Mouse (Mus musculus) gastrocnemius, adult 8-10 months (tissue): ENCODE results near the gene Zfp184. TPM values are rescaled to one million over a fixed set of nuclear protein-coding genes. Genes with fewer than 3 reads are reported as not detected.

Experiments used
- DNase-seq, 2 experiments: peaks; one replicate each; pipeline ENCODE4 v3.0.0; 2022; ENCODE audit warnings: low spot score in 2 of 2
- total RNA-seq, 4 experiments: library from RNA; stranded (reverse); gene quantifications; 2 replicates each; pipeline ENCODE4 v1.2.4; 2022

The Zfp184 gene
- total RNA-seq, 4 experiments from 2014 or later: 0.48 to 1.4 (median 0.80) TPM

DNA sequence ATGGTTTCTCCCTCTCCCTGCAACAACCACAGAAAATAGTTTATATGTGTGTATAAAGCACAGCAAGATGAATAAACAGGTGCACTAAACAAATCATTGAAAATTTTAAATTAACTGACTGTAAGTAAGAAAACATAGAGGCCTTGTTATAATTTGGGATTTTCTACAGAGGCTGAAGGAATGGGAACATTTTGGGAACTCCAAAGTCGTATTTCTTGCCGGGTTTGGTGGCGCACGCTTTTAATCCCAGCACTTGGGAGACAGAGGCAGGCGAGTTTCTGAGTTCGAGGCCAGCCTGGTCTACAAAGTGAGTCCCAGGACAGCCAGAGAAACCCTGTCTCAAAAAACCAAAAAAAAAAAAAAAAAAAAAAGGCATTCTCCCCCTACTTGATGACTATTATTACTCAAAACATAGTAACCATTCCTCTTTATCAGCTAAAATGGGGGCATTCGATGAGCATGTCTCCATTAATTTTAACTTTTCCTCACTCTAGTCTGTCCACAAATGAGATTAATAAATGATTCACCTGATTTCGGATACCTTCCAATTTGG, 24.1 kb upstream of the Zfp184 start:
- no peak for DNase-seq

DNA sequence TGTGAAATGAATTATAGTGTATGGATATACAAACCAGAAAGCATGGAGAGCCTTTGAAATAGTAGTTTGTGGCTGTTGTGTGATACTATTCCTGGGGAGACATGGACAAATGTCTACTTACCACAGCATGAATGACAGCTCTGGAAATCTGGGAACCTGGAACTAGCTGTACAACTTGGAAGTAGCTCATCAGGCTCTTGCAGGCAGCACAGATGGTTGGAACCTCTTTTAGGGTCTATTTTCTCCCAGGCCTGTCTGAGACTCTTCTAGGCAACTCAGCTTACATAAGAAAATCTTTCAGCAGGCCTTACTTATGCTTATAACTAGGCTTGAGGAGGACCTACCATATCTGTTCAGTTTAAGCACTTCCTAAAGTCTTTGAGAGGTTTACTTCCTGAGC, 21.5 kb upstream of the Zfp184 start:
- DNase-seq: no peak

DNA sequence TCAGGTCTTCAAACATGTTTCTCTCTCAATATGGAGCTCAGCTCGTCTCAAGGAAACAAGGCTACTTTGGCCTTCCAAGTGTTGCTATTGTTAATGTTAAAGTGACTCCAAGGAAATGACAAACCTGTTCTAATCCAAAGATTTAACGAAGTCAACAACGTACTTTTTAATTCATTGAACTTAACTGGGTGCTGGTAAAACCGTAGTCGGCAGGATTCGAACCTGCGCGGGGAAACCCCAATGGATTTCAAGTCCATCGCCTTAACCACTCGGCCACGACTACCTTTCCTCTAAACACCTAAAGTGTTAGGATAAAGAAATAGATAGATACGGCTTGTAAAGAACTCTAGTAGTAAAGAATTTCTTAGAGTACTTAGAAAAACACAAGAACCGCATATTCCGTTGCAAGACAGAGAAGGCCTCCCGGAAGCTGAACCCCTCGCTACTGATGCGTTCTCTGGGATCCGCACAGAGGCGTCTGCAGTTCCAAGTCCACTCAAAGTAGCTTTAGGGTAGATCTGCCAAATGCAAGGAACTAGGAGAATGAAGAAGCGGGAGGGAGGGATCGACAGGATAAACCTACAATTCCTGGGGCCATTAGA, 20.1 kb upstream of the Zfp184 start:
- DNase-seq: no peak

DNA sequence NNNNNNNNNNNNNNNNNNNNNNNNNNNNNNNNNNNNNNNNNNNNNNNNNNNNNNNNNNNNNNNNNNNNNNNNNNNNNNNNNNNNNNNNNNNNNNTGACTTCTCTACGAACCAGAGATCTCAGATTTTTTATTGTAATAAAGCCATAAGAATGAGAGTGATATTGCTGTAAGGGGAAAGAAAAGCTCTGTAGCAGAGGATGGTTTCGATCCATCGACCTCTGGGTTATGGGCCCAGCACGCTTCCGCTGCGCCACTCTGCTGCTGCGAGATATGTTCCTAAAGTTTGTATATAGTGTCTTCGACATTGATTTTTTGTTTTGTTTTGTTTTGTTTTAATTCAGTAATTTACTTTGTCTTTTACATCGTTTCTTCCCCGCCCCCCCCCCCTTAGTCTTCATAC, 13.9 kb upstream of the Zfp184 start:
- DNase-seq: no peak

DNA sequence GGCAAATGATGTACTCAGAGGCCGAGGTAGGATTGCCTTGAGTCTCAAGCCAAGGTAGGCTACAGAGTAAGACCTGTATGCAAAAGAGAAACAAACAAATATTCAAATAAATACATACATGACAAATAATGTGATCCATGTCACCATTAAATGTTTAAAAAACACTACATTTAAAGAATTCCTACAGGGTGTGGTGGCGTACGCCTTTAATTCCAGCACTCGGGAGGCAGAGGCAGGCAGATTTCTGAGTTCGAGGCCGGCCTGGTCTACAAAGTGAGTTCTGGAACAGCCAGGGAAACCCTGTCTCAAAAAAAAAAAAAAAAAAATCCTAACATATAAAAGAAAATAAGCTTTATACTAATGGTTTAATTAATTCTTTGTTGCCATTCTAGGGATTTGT, 13.2 kb upstream of the Zfp184 start:
- DNase-seq: no peak

DNA sequence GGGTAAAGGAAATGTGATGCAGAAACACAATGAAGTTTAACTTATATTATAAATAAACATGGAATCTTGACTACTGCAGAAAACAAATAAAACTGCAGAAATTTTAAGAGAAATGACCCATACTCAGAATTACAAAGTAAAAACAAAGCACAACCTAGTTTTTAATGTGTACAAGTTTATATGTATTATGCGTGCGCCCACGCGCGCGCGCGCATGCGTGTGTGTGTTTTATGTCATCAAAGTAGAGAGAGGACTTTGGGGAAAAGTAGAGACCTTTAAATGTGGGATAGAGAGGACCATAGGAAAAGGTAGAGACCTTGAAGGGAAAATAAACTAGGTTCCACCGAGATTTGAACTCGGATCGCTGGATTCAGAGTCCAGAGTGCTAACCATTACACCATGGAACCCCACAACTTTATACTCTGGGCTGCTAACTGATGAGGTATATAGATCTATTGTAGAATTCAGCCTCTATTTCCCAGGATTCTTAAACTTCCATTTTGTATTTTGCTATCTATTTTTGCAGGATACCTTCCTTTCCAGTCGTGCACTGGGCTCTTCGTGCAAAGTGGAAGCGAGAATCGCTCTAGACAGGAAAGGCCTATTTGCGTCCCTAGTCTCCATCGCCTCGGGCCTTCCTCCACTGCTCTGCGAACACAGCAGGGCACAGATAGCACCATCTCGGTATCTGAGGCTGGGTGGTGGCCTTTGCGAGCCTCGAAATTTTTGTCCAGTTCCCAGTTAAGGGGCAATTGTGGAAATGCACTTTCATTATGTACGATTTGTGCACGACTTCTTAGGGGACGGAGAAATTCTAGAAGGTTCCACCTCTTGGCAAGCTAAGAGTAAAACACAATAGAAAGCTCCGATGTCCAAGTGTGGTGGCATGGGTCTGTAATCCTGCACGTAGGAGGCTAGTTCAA, 11.0 kb upstream of the Zfp184 start:
- no peak for DNase-seq

DNA sequence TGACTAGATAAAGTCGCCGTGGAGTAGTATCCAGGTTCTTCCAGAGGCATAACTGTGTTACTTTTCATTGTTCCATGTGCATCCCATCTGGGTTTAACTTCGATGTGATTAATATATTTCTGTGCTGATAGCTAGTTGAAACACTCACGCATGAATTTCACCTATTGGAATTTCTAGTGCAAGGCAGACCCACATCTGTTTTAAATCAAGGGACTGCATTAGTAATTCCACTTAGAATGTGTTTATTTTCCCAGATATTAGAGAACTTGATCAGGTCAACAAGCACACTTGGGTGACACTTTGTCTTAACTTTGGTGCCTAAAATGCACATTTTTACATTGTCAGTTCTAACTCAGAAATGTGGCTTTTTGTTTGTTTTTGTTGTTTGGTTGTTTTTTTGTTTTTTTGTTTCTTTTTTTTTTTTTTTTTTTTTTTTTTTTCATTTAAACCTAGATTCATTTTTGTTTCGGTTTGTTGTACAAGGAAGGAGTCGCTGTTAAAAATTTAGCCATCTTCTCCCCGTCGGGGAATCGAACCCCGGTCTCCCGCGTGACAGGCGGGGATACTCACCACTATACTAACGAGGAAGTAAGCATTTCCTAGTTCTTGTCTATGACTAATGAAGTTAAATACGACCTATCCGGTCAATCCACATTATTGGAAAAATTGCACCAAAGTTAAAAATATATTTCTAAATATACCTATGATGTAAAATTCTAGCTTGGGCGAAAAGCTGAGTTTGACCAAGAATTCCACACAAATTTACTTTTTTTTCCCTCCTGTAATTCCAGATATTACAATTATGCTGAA, 9.7 kb upstream of the Zfp184 start:
- DNase-seq: no peak

DNA sequence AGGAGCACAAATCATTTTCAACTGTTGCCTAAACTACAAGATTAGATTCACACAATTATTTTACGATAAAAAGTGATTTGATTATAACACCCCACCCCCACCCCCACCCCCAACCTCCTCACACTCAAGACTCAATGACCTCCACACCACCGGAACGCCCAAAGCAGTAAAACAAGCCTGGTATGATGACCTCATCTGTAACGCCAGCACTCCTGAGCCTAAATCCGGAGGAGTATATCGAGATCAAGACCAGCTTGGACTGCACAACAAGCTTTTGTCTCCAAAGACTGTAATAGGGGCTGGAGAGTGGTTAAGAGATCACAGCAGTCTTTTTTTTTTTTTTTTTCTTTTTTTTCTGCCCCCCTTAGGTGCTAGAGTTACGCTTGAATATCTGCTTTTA, 9.1 kb upstream of the Zfp184 start:
- no peak for DNase-seq

DNA sequence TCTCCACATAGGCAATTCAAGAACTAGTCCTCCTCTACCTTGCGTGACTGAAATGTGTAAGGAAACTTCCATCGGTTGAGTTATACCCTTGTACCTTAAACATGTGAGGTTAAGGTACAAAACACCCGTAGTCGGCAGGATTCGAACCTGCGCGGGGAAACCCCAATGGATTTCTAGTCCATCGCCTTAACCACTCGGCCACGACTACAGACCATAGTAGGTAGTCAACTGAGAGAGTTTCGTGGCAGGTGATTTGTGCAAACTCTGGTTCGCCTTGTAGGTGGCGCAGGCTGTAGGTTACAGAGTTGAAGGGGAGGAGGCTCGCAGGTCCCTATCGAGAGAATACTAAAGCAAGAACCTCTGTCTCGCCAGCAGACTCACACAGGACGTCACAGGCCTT, 7.9 kb upstream of the Zfp184 start:
- DNase-seq: no peak

DNA sequence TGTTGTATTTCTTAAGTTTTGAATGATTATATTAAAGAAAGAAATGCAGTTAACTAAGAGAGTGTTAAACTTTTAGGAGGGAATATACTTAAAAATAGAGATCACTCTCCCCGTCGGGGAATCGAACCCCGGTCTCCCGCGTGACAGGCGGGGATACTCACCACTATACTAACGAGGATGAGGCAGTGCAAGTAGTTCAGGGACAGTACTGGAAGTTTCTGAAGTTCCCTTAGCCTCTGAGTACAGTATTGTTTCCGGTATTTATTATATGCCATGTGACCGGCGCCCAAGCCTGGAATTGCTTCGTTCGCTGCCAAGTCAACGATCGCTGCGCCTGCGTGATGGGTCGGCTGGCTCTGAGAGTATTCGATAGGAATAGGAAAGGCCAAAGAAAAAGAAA, 4.7 kb upstream of the Zfp184 start:
- DNase-seq: peak; percentile 63 to 68

DNA sequence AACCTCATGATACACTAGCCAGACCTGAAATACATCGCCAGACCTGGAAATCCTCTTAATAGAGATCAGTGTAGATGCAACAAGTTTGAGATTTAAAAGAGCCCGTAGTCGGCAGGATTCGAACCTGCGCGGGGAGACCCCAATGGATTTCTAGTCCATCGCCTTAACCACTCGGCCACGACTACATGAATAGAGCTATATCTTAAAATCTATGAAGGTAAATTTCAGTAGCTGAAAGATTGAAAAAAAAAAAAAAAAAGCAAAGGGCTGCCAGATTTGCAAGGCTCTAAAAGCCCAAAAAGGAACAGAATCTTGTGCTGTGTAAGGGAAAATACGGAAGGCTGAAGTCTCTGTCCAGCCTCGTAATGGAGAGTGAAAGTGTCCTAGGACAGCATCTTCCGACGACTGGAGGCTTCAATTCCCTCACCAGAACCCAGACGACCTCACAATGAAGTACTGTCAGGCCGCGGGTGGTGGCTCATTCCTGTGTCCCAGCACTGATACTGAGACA, 4.0 kb upstream of the Zfp184 start:
- DNase-seq: peak; percentile 55 to 59

DNA sequence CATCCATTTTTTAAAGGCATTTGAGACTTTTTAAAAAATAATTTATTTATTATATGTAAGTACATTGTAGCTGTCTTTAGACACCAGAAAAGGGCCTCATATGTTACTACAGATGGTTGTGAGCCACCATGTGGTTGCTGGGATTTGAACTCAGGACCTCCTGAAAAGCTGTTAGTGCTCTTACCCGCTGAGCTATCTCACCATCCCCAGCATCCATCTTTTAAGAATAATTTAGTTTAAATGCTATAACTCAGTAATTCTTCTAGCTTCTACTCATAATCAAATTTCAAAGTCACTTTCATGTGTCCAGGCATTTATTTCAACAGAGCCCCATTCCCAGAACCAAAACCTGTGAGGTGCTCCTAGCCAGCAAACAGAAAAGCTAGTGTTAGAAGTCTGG, 1.2 kb upstream of the Zfp184 start:
- no peak for DNase-seq

DNA sequence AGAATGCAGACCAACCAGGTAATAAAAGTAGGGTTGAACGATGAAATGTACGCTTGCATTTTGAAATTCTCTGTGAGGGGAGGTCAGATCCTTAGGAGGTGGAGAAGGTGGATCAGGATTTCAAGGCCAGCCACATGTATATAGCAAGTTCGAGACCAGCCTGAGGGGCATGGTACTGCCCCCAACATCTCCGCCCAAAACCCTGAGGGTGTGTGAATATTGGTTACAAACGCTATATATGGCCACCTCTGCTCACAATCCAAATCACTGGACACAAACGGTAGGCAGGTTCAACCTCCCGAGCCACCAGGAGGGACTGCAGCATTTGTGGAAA, 335 bp upstream of the Zfp184 start:
- DNase-seq: no peak

DNA sequence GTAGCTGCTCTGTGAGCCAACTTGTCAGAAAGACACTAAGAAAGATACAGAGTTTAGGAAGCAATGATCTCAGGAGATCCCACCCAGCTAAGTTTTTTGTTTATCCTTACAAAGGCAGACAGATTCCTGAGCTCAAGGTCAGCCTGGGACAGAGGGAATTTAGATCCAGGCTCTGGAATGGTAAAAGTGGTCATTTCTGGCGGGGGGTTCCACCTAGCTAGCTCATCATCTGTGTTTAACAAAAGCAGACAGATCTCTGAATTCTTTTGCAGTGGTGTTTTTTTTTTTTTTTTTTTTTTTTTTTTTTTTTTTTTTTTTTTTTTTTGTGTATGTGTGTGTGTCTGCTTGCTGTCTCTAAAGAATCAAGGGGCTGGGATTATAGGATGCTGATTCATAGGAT, 24.4 kb downstream of the Zfp184 start:
- DNase-seq: no peak

DNA sequence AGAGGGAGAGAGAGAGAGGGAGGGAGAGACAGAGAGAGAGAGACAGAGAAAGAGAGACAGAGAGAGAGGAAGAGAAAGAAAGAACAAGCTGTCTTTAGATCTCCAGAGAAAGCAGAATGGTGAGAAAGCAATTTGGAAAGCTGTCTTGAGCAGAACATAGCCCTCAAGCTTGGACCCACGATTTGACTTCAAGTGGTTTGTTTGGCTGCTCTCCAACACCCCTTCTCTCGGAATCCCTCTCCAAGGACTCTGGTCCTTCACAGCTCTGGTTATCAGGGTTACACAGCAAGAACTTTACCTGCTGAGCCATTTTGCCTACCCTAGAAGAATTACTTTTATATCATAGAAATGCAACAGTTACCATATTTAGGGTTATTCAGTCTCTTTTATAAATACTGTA, 24.9 kb downstream of the Zfp184 start:
- DNase-seq: no peak

DNA sequence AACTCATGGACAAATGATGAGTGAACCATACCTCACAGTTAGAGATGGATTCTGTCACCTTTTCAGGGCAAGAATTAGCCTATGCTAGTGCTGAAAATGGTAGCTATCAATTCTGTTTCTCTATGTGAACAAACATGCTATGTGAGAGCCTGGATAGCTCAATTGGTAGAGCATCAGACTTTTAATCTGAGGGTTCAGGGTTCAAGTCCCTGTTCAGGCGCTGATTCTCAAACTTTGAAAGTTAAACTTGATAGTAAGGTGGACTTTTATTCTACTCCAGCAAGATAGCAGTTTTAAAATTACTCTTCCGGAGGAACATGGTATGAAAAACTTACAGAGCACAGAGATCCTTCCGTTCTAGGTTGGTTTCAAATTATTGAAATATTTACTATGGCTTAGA, 26.7 kb downstream of the Zfp184 start:
- no peak for DNase-seq

DNA sequence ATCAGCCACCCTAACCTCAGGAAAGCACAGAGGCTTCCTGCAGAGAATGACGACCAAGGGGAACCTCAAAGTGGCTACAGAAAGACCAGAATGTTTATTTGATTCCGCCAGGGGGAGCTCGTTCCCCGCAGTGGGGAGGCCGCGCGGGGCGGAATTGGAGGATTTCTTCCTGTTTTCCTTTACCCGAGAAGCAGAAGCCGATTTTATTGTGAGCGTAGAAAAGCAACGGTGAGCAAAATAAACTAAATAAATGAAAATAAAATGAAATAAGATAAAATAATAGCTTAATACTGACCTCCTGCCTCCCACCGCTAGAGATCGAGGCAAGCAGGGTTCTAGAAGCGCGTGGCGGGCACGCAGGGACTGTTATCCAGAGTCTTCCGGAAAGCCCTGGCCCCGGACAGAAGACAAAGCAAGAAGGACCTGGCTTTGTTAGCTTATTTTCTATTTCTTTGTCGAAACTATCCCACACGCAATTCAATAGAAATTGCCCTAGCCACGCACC, 29.4 kb downstream of the Zfp184 start:
- DNase-seq: peak; percentile 59 to 63

DNA sequence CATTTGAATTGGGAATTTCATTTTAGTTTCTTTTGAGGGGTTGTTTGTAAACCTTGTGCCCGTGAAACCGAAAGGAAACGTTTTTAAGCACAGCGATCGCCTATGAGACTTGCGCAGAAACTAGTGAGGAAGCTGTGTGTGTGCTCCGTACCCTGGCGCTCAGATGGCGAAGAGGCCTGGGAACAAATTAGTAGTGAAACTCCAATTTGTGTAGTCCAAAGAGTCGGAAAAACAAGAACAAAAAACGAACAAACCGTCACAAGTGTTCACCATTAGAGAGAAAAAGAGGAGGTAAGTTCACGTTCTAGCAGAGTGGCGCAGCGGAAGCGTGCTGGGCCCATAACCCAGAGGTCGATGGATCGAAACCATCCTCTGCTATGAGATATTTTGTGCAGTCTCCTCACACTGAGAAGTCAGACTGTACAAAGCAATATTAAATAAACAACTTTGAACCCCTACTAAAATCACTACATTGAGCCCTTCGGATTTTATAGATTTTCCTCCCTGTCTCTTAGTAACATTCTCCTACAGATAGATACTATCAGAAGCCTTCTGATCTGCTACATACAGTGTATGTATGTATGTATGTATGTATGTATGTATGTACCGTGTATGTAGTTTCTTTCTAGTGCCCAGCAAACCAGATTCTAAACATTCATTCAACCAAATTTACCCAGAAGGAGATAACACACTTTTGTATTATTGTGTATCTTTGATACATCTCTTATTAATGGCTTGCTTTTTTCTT, 30.0 kb downstream of the Zfp184 start:
- DNase-seq: peak; percentile 33 to 38

DNA sequence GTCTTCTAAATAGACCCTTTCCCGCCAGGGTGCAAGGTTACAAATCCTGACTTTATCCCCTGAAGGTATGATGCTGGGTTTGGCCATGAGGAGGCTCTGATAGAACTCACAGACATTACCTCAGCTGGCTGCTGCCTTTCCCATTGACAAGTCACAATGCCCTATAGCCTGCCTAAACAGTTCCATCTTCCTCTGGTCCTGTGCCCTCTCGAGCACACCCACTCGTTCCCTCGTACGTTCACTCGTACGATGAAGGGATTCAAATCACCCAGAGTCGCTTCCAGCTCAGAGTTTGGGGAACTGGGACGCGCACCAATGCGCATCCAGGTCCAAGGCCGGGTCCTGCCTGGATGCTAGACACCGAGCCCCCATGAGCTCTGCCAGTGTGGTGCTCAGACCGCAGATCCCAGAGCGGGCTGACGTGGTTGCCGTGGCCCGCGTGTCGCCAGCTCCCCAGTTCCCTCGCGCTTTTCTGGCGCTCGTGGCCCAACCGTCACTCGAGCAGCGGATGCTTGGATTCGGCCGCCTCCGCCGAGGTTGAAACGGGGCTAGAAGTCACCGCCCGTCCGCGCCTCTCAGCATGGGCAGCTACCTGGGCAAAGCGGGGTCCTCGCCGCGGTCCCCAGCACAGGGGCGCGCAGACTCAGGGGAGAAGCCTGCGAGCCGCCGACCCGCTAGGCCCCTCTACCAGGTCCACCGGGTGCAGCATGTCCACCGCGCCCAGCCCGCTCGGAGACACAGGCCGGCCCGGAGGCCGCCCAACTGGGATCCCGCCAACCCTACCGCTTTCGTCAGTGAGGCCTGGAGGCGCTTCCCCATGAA, 36.3 kb downstream of the Zfp184 start, which contains the start of gene Pom121l2:
Gene Pom121l2, plus strand, starts transcription at position 214 of the 822 bp plus-strand sequence.
- DNase-seq: peak; percentile 23 to 44

DNA sequence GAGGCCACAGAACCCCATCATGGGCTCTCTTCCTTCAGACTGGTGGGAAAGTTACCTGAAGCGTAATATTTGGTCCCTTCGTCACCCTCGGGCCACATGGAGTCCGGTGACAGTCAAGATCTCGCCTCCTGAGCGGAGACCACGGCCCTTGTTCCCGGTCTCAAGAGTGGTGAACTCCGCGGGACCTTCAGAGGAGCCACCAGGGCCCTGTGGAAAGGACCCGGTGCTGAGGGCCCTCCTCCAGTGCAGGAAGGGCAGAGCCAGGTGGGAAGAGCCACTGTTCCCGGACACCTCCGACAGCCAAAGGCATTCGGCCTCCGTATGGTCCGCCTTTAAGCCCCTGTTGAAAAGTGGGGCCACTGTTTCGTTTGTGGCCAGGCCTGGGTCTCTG, 36.9 kb downstream of the Zfp184 start:
- DNase-seq: no peak
